Mouse (Mus musculus): Measurements from ENCODE around the gene Slc30a2.
"Not testable (repeated sequence)": the region's sequence is repeated elsewhere in the genome, so short reads cannot be mapped to it uniquely, and the experiment has no call there.

Slc30a2 gene

DNA sequence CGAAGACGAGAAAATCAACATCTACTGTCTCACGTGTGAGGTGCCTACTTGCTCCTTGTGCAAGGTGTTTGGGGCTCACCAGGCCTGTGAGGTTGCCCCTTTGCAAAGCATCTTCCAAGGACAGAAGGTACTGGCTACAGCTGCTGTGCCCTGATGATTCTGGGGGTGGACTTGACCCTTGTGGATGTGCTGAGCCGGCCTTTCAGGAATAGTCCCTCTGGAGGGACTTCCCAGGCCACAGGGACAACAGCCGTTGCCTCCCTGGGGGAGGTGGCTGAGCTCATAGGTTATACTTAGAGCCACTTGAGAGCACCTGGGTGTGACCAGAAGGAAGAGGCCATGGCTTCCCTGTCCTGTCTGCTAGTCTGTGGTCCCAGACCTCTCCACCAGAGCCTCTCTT is 23.3 kb upstream of the Slc30a2 start:
- no peak for DNase-seq (ENCODE audit: low read depth, low spot score)

DNA sequence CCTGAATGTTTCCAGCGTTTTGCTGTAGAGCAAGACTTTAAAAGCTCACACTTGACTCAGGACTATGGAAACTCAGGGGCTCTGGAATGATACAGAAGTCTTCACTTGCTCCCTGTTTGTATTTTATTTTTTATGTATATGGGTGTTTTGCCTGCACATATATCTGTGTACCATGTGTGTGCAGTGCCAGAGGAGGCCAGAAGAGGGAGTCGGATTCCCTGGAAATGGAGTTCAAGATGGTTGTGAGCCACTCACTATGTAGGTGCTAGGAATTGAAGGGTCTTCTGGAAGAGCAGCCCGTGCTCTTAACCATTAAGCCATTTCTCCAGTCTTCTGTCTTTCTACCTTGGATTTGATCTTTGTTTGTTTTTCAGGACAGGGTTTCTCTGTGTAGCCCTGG is 21.5 kb upstream of the Slc30a2 start:
- no peak for DNase-seq (ENCODE audit: low read depth, low spot score)

DNA sequence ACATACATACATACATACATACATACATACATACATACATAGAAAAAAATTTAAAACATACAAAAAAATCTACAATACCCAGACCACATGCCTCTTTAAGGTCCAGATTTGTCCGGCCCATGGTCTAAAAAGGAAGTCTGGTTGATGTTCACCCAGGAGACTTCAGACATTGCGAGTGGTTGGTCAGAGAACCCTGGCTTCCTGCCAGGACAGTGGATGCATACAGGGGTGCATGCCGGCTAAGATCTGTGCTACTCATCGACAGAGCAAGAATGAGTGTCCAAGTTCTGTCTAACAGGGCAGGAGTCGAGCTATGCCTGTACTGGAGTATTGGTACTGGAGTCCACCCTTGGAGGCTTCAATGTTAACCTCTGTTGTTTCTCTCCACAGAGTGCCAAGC is 18.3 kb upstream of the Slc30a2 start:
- no peak for DNase-seq (ENCODE audit: low read depth, low spot score)

DNA sequence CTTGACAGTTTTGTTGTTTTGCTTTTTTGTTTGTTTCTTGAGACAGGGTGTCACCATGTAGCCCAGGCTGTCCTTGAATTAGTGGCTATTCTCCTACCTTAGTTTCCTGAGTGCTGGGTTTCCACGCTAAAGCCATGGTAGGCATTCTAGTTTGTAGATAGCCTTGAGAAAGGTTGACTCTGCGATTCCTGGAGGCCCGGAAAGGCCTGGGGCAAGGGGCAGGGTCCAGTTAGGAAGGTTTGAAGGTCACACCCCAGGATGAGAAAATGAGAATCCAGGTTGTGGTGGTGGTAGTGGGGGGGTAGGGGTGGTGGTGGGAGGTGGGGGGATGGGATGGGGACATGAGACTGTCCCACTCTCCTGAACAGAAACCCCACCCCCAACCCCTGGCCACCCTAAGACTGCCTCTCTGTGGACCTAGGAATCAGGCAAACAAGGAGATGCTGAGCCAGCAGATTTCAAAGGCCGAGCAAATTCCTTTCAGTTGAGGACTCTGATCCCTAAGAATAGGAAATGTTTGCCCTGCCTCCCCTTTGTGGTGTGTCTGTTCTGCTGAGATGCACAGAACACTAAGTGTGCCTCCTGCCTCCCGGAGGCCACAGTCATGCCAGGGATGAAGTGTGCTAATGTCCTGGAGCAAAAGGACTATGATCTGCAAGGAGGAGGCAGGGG is 16.0 kb upstream of the Slc30a2 start:
- peak; percentile 48 for DNase-seq (ENCODE audit: low read depth, low spot score)

DNA sequence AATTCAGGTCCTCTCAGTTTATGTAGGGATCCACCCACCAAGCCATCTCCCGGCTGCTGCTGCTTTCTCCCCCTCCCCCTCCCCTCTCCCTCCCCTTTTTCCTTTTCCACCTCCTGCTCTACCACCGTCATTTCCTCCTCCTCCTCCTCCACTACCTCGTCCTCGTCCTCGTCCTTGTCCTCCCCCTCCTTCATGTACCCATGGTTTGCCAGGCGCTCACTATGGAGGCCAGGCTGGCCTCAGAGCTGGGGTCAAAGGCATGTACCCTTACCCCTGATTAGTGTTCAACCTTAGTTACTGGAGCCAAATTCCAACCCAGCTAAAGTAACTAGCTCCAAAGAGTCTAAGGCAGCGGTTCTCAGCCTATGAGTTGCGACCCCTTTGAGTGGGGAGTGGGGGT is 14.8 kb upstream of the Slc30a2 start:
- DNase-seq (ENCODE audit: low read depth, low spot score): no peak

DNA sequence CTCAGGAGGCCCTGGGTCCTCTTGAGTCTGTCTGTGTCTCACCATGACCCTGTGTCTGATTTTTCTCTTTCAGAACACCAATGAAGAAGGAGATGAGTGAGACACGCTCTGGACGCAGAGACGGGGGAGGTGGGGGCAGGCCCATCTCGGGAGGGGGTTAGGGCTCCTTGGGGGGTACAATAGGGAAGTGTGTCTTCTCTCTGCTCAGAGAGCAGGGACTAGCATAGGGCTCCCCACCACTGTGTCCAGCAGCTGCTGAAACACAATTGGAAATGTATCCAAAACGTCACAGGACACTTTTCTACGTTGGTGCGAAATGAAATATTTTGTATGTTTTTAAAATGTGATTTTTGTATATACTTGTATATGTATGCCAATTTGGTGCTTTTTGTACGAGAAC is 14.1 kb upstream of the Slc30a2 start:
- DNase-seq (ENCODE audit: low read depth, low spot score): no peak

DNA sequence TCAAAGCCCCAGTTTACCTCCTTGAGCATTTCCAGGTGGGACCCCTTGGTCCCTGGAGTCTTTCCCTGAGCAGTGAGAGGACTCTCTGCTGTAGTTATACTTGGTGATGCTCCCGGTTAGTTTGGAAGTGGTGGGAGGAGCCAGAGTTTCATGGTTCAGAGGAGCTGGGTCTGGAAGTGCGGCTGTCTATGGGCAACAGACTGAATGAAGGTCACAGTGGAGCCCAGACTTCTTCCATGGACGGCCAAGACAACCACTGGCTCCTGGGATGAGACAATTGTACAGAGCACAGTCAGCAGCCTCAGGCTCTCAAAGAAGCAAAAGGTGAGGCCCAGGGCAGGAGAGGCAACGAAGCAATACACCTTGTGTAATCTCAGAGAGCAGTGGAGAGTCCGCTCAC is 12.7 kb upstream of the Slc30a2 start:
- DNase-seq (ENCODE audit: low read depth, low spot score): no peak

DNA sequence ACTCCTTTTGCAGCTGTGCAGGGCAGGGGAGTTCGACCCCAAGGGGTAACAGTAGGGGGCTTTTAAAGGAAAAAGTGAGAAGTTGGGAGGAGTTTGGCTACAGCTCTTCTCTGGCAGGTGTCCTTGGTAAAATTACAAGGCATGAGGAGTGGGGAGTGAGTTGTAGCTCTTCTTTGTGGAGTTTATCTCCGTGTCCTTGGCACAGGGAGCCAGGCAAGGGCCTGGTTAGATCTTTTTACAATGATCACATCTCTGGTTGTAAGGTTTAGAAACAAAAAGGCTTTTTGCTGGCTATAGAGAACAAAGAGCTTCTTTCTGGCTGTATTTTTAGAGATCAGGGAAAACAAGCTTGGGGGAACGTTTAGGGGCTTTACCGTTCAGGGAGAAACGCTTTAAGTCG is 1.8 kb upstream of the Slc30a2 start:
- DNase-seq (ENCODE audit: low read depth, low spot score): not testable (repeated sequence)

DNA sequence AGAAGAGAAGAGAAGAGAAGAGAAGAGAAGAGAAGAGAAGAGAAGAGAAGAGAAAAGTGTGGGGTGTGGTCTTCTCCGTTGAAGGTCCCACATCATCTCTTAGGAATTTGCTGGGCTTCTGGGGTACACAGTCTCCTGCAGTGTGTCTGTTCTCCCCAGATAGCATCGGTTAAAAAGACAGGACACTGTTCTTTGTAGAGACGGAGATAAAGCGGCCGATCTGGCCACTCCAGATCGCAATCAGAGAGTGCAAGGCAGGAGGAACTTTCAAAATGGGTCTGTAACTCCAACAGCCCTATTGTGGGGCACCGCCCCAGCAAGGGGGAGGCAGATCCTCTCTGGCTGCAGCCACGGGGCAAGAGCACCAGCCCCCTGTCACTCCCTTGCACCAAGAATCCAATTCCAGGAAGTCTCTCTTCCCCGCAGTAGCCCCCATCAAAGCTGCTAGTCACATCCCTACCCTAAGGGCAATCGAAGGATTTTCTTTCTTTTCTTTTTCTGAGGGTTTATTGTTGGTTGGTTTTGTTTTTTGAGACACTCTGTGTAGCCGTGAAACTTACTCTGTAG is 685 bp upstream of the Slc30a2 start:
- DNase-seq (ENCODE audit: low read depth, low spot score): no peak

DNA sequence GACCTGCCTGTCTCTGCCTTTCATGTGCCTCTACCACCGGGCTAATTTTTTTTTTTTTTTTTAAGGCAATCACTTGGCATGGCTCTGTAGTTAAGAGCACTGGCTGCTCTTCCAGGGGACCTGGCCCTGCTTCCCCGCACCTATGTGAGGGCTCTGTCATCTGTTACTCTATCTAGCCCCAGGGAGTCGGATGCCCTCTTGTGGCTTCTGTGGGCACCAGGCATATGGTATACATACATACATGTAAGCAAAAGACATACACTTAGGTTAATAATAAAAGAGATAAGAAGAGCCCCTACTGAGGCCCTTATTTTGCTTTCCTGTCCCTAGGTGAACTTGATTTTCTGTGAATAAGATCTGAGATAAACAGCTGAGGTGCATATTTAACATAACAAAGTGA is 1.6 kb downstream of the Slc30a2 start:
- no peak for DNase-seq (ENCODE audit: low read depth, low spot score)

DNA sequence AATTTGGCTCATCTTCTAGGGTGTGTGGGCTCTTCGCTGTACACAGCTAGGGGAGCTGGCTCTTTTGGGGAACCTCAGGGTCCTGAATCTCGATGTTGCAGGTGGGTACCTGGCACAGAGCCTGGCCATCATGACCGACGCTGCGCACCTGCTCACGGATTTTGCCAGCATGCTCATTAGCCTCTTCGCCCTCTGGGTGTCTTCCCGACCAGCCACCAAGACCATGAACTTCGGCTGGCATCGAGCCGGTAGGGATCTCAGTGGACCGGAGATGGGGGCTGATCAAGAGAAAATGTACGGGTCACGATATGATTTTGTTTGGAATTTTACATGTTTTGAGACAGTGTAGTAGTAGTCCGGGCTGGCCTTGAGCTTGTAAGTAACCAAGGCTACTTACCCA is 2.8 kb downstream of the Slc30a2 start:
- no peak for DNase-seq (ENCODE audit: low read depth, low spot score)

DNA sequence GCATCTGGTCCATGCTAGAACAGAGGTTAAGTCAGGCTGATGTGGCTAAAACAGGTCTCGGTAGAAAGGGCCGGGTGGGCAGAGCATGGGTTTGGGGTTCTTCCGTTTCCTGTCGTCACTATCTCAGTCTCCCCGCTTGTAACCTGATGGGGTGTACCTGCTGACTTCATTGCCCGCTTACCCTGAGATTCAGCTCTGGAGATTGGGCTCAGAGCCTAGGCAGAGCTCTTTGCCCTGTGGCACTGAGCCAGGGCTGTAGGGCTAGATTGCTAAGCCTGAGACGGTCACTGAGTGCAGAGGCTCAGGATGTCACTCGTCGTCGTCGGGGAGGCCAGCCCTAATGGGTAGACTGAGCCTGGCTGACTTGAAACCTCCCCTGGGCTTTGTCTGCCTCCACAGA is 5.1 kb downstream of the Slc30a2 start:
- no peak for DNase-seq (ENCODE audit: low read depth, low spot score)

DNA sequence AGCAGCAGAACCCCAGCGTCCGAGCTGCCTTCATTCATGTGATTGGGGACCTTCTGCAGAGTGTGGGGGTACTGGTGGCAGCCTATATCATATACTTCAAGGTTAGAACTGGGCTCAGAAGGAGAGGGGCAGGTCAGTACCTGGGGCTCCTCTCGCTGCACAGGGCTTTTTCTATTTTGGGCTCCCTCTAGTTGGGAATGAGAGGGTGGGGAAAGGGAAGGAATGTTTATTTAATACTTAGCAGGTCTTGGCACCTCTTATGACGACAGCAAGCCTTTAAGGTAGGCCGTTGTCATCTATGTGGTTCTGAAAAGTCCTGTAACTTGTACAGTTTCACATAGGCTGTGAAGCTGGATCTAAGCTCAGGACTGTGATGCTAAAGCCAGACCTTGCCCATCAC is 5.6 kb downstream of the Slc30a2 start:
- DNase-seq (ENCODE audit: low read depth, low spot score): no peak

DNA sequence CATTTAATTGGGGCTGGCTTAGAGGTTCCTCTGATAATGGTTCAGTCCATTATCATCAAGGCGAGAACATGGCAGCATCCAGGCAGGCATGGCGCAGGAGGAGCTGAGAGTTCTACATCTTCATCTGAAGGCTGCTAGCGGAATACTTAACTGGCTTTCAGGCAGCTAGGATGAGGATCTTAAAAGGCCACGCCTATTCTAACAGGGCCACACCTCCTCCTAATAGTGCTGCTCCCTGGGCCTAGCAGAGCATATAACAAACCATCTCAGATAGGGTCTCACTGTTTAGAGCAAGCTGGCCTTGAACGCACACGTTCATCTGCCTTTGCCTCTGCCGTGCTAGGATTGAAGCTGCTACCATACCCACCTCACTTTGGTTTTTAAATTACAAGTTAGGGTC is 6.8 kb downstream of the Slc30a2 start:
- no peak for DNase-seq (ENCODE audit: low read depth, low spot score)

DNA sequence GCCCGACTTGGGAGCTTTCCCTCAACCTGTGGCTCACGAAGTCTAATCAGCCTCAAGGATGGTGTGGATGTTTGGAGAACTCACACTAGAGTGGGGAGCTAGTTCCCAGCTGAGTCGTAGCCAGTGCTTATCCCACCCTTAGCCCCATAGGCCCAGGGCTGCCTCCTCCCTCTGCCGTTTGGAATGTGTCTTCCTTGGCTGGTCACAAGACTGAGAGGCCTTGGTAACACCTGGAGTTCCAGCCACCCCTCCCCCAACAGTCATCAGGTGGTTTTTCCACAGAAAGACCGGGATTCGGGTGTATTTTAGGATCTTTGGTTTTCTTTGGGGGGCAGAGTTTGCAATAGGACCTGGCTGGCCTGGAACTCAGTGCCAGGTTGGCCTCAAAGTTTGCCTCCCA is 7.7 kb downstream of the Slc30a2 start:
- no peak for DNase-seq (ENCODE audit: low read depth, low spot score)

DNA sequence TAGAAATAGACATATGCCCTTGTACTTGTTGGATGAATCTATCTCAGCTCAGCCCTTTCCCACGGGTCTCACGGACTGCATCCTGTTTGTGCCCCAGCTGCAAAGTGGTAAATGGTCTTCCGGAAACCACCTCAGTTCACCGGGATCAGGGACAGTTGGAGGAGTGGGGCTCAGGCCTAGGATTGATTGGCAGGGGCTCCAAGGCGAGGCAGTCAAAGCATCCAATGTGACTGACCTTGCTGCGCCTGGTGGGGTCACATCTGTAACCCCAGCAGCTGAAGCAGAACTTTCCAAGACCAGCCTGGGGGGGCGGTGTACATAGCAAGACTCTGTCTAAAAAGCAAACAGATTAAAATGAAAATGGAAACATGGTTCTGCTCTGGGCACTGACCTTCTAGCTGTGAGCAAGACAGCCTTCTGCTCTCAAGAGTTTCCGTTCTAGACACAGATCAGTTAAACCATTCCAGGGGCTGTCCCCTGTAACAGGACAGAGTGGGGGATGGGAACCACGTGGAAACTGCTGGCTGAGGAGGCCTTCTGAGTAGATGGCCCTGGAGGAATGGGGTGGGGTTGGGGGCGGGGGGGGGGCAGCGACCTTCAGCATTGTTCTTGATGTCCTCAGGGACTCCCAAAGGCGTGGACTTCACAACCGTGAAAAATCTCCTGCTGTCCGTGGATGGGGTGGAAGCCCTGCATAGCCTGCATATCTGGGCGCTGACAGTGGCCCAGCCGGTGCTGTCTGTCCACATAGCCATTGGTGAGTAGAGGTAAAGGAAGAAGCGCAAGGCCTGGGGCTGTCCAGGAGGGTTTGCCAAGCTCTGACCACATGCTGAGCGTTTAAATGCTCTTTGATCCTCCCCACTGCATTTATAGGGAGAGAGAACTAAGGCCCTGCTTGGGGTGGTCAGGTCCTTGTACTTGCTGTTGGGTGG is 8.6 kb downstream of the Slc30a2 start:
- DNase-seq (ENCODE audit: low read depth, low spot score): peak; percentile 52

DNA sequence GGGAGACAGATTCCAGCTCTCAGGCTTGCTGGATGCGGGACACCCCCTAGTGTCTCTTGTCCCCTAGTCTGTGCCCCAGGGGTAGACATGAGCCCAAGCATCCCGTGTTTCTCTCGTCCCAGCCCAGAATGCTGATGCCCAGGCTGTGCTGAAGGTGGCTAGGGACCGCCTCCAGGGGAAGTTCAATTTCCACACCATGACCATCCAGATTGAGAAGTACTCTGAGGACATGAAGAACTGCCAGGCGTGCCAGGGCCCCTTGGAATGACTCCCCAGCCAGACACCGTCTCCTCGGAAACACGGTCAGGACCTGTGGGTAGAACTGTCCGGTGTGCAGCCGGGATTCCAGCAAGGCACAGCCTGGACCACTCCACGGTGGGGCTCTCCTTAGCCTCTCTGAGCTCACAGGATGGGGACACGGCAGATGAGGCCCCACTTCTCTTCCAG is 9.3 kb downstream of the Slc30a2 start:
- DNase-seq (ENCODE audit: low read depth, low spot score): no peak

DNA sequence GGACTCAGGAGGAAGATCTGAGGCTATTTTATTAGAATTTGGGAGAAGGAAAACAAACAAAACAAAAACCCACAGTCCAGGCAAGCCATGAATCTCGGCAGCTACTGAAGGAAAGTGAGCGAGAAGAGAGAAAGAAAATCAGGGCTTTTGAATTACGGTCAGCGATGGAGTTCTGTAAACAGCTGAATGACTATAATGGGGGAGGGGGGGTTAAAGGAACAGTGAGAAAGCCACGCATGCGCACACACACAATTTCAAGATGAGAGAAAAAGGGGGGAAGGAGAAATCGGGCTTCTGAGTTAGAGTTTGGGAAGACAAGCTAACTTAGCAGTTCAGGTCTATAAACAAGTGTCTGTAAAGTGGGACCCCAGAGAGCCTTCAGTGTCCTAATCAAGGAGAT is 9.9 kb downstream of the Slc30a2 start:
- no peak for DNase-seq (ENCODE audit: low read depth, low spot score)

DNA sequence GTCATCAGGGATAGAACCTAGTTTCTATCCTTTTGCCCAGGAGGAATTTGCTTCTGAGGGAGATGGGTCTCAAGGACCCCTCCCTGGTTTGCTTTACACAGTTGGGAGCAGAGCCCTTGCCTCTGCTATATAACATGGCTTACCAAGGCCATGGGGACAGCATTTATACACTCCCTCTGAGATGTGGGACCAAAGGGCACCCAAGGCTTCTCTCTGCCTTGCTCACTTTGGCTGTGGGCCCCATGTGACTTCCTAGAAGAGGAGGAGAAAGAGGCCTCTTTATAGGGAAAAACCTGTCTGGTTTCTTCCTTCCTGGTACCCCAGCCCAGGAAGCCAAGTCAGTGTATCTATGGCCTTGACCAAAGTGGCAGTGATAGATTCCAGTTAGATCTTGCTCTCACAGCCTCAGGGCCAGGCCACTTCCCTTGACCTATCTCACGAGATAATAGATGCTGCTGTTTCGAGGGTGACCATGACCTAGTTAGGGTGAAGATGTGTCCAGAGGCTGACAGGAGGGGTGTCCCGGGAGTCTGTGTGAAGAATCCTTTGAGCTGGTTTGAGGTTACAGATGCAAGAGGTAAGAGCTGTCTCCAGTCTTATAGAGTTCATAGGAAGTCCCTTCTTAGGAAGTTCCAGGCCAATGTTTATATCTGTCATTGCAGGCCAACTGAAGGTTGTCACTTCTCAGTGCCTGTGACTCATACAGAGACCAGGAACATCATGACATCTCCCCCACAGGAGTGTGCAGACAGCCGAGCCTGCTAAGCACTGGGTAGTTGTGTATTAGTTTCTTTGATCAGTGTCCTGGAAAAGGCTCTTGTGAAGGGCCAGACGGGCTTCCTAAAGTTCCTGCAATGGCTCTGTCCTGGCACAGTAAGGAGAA is 10.8 kb downstream of the Slc30a2 start:
- DNase-seq (ENCODE audit: low read depth, low spot score): no peak

DNA sequence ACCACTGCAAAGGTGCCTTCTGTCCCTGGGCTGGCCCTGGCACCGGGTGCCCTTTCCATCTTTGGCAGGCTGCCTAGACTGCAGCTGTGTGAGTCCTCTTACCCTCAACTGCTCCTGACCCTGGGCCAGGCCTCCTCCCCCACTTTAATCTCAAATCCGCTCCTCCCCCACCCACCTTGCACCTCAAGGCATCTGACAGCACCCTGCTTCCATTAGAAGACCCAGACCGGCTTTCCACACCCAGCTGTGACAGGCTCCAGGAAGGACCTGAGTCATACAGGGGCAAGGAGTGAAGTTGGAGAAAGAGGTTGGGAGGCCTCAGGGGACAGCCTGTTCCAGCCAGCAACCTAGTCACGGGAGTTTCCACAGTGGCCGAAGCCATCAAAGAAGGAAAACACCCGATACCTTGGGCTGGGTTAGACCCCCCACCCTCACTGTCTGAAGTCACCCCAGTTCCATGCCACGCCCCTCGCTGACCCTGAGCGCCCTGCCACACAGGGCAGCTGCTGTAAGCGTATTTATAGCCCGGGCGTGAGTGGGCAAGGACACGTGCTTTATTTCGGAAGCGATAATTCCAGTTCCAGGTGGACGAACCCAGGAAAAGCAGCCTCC is 13.0 kb downstream of the Slc30a2 start:
- peak; percentile 59 for DNase-seq (ENCODE audit: low read depth, low spot score)

Measured in 3T3-L1 (cell line).